Mouse (Mus musculus) forebrain, embryonic 14.5 days (tissue): ENCODE measurements around the gene Acap1. TPM values are rescaled to one million over a fixed set of nuclear protein-coding genes. Genes with fewer than 3 reads are reported as not detected.
A peak's percentile ranks its signal among the peaks of the same experiment; 100 is the strongest.

Experiments
- ATAC-seq: fragments of 200-750 bp; cut with Nextera tagmentation; 2 replicates; pipeline ENCODE4 v1.8.0; 2017; ENCODE audit warnings: mild to moderate bottlenecking, moderate library complexity
- DNase-seq: peaks from one replicate; pipeline ENCODE4 v3.0.0-alpha.2; 2015; ENCODE audit warnings: low spot score
- H3K27ac ChIP-seq: fragments of 300-500 bp; sonication (generic); 2 replicates; pipeline ENCODE4 v1.5.1; 2014; ENCODE audit warnings: low read depth, mild to moderate bottlenecking, control low read depth, low read length, moderate library complexity
- H3K27me3 ChIP-seq: fragments of 300-500 bp; sonication (generic); replicated peaks from 2 replicates; pipeline ENCODE4 v1.6.1; 2014; ENCODE audit warnings: low read length, control low read depth, mixed read lengths; ENCODE audit not compliant: control insufficient read depth, insufficient read depth
- H3K36me3 ChIP-seq: fragments of 300-500 bp; sonication (generic); 2 replicates; pipeline ENCODE4 v1.6.1; 2014; ENCODE audit warnings: low read length, control low read depth; ENCODE audit not compliant: control insufficient read depth, insufficient read depth
- H3K4me1 ChIP-seq: fragments of 300-500 bp; sonication (generic); 2 replicates; pipeline ENCODE4 v1.6.1; 2014; ENCODE audit warnings: antibody characterized with exemption, low read length, control low read depth; ENCODE audit not compliant: control insufficient read depth, insufficient read depth
- H3K4me2 ChIP-seq: fragments of 300-500 bp; sonication (generic); 2 replicates; pipeline ENCODE4 v1.6.1; 2014; ENCODE audit warnings: mild to moderate bottlenecking, control low read depth, low read length
- H3K4me3 ChIP-seq: fragments of 300-500 bp; sonication (generic); 2 replicates; pipeline ENCODE4 v1.5.1; 2014; ENCODE audit warnings: low read depth, low read length, control low read depth
- H3K9ac ChIP-seq: fragments of 300-500 bp; sonication (generic); 2 replicates; pipeline ENCODE4 v1.6.1; 2014; ENCODE audit warnings: mild to moderate bottlenecking, low read length, control low read depth, moderate library complexity
- H3K9me3 ChIP-seq: fragments of 300-500 bp; sonication (generic); replicated peaks from 2 replicates; pipeline ENCODE4 v1.6.1; 2016; ENCODE audit warnings: low read length, control low read depth, mixed read lengths; ENCODE audit not compliant: control insufficient read depth
- WGBS: fragments of 180-500 bp; shearing (Covaris S2); extraction: QIAGEN DNeasy Blood & Tissue Kit; methylation state at CpG from one replicate; pipeline ENCODE4 v1.1.7; 2014; 5-methylcytosine and 5-hydroxymethylcytosine counted together
- polyA plus RNA-seq: library from polyadenylated mRNA; unstranded; fragments of >200 nt; fragmentation: Nextera tagmentation; extraction: Ambion mirVana; gene quantifications from 2 replicates; pipeline ENCODE4 v1.2.1, GENCODE M21; 2014

The Acap1 gene
- polyA plus RNA-seq, 1 experiment from 2014 or later, result 0.10 TPM

DNA sequence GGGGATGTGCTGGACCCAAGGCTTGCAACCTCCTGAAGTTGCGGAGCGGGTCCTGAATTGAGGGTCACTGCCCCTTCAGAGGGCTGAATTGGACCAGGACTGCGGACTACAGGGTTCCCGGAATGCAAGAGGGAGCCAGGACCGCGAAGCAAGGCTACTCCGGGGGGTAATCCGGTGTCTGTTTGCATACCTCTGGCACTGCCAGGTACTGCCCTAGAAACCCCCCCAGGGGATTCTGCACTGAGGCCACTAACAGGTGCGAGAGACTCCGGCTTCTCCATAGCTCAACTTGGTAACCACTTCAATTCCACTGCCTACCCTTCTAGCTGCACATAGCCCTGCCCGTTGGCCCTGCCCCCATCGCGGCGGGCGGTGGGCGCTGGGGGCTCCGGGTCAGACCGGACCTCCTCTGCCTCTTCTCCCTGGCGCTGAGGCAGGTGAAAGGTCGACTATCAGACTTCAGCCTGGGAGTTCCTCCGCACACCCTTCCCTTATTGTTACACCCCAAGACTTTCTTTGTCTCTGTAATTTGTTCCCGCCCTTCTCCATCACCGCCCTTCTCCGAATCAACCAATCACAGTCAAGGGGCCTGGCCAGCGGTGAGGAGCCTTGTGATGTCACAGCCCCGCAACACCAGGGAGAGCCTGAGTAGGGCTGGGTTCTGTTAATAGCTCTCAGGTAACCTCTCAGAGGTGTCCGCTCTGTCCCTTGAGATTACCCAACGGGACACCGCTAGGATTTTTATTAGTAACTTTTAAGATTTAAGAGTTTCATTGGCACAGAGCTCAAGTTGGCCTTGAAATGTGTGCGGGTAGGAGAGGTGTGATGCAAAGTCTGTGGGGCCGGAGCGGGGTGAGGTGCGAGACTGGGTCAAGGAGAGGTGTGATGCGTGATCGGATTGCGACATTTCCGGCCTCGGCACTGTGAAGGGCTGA, 5.4 kb upstream of the Acap1 start, which contains the start of the genes 2810408A11Rik and Neurl4:
Gene 2810408A11Rik (minus strand): TSS at position 517 of the 935 bp plus-strand sequence.
Gene Neurl4 (plus strand): TSS at position 602 of the 935 bp plus-strand sequence.
- ATAC-seq (peak; percentile 95), DNase-seq (peak; percentile 98)
- H3K9me3 ChIP-seq, result no peaks in the 10 kb centered on the region
- H3K4me2 ChIP-seq, result peak within 1 kb of the TSS; percentile 87
- H3K4me1 ChIP-seq, result peaks cover 18% of the 10 kb centered on the region
- under 1% methylated on average over 38 of the region's 38 CpGs for WGBS
- H3K9ac ChIP-seq, result peak within 1 kb of the TSS; percentile 91
- H3K27ac ChIP-seq, result peak within 1 kb of the TSS; percentile 92
- no peaks in the 10 kb centered on the region for H3K27me3 ChIP-seq
- peak within 1 kb of the TSS; percentile 87 for H3K4me3 ChIP-seq
- peaks cover 23% of the 10 kb centered on the region for H3K36me3 ChIP-seq

DNA sequence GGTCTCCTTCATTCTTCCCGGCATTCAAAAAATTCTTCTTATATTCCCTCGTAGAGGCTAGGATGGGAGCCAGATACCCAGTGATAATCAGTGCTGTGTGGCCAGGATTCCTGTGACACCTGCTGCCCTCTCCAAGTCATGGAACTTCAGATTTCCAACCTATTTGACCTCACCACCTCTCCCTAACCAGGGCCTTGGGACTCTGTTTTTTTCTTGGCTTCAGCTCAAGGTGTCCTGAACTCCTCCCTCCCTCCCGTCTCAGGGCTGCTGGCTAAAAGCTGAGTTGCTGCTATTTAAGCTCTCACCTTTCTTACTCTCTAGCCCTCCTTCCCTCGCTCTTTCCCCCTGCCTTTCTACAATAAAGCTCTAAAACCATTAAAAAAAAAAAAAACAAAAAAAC, 4.5 kb upstream of the Acap1 start:
- H3K9me3 ChIP-seq, result no peaks in the 10 kb centered on the region
- H3K27me3 ChIP-seq, result no peaks in the 10 kb centered on the region
- 20% methylated on average over 4 of the region's 4 CpGs for WGBS
- H3K27ac ChIP-seq, result no peak overlapping the region
- peak overlapping the region; percentile 87 for H3K4me2 ChIP-seq
- H3K4me1 ChIP-seq, result peaks cover 18% of the 10 kb centered on the region
- H3K9ac ChIP-seq, result peak overlapping the region; percentile 91
- H3K4me3 ChIP-seq, result peak overlapping the region; percentile 87
- peaks cover 14% of the 10 kb centered on the region for H3K36me3 ChIP-seq
- ATAC-seq, result no peak
- DNase-seq, result peak; percentile 34

DNA sequence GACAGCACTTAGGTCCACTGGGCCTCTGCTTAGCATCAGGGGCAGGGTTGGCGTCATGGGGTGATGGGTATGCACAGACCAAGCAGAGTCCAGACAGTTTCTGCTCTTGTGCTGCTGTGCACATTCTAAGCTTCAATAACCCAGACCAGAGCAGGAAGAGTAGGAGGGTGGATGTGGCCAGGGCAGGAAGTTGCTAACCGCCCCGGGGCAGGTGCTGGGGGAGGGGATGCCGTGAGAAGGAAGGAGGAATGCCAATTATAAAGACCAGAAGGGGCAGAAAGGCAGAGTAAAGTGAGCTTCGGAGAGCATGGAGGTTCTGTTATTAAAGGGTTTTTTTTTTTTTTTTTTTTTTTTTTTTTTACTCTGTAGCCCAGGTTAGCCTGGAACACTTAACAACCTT, 668 bp downstream of the Acap1 start:
- 90% methylated on average over 5 of the region's 5 CpGs for WGBS
- ATAC-seq (no peak), DNase-seq (no peak)
- H3K4me2 ChIP-seq, result no peak overlapping the region
- H3K27ac ChIP-seq, result no peak overlapping the region
- H3K4me1 ChIP-seq, result peaks cover 7% of the 10 kb centered on the region; the same call in 1 of the 2 replicates
- no peak overlapping the region for H3K4me3 ChIP-seq
- no peaks in the 10 kb centered on the region for H3K9me3 ChIP-seq
- no peak overlapping the region for H3K9ac ChIP-seq
- H3K27me3 ChIP-seq, result no peaks in the 10 kb centered on the region
- H3K36me3 ChIP-seq, result no peaks in the 10 kb centered on the region

DNA sequence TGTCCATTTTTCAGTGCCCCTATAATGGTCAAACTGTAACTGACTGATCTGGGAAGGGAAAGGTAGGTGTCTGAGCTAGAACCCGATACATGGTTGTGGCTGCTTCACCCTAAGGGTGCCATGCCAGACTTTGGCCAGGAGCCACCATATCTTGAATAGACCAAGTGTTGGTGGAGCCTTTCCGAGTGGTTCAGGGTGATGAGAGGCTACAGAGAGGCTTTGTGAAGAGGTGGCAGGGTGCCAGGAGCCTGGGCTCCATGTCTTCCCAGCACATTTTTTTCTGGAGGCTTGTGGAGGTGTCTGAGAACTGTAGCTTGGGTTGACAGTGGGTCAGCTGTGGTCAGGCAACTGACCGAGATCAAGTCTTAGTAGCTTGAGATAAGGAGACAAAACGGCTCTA, 3.9 kb downstream of the Acap1 start:
- no peak overlapping the region for H3K4me3 ChIP-seq

DNA sequence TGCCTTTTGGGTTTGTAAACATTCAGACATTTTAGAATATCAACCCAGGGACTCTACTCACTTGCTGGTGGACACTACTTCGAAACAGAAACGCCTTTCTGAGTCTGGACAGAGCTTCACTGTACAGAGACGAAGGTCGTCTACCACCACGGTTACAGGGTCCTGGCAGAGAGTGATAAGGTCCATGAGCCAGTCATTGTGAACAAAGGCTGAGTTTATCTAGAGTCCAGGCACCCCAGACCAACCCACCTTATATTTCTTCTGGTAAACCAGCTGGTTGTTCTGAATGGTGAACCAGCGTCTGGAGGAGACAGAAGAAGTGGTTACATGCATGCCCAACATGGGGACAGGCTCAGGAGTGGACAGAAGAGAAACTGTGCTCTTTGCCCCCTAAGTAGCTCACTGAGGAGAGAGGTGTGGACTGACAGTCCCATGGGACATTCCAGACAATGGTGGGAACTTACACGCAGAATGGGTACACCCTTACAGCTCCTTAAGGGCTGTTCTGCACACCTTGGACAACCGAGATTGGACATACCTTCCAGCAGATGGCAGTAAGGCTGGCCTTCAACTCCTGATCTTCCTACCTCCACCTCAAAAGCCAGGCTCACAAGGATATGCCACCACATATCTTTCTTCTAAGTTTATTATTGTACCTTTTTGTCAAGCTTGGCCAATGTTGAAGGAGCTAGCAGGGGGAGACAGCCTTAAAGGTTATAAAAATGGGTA, 8.3 kb downstream of the Acap1 start:
- no peaks in the 10 kb centered on the region for H3K27me3 ChIP-seq
- DNase-seq, result no peak
- no peak overlapping the region for H3K4me2 ChIP-seq
- no peaks in the 10 kb centered on the region for H3K9me3 ChIP-seq
- no peak overlapping the region for H3K9ac ChIP-seq
- H3K27ac ChIP-seq, result no peak overlapping the region
- H3K36me3 ChIP-seq, result no peaks in the 10 kb centered on the region
- ATAC-seq, result no peak
- H3K4me3 ChIP-seq, result no peak overlapping the region
- WGBS, result 73% methylated on average over 8 of the region's 8 CpGs
- H3K4me1 ChIP-seq, result no peaks in the 10 kb centered on the region

More for the DNA sequence above, 3.9 kb downstream of the Acap1 start:
- ATAC-seq, result no peak
- no peaks in the 10 kb centered on the region for H3K9me3 ChIP-seq
- no peak overlapping the region for H3K9ac ChIP-seq
- 68% methylated on average over 4 of the region's 4 CpGs for WGBS
- no peaks in the 10 kb centered on the region for H3K27me3 ChIP-seq
- H3K36me3 ChIP-seq, result no peaks in the 10 kb centered on the region
- no peak overlapping the region for H3K27ac ChIP-seq
- peak; percentile 24 for DNase-seq
- no peak overlapping the region for H3K4me2 ChIP-seq
- no peaks in the 10 kb centered on the region for H3K4me1 ChIP-seq

DNA sequence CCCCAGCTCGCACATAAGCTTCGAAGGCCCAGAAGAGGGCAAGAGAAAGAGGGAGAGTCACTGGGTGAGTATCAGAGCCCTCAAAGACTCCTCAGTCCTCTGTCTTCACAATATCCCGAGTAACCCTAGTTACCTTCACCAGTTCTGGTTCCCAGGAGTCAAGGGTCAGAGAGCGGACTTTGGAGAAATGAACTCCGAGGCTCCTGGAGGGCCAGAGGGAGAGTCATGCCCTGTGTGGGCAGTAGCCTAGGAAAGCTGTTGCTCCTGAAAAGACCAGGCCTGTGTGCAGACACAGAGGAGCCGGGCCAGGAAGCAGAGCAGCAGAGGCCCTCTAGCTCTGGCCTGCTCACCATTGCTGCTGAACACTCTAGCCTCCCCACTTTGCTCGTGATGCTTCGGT, 10.7 kb downstream of the Acap1 start:
- Histone ChIP-seq H3K4me3 (no peak overlapping the region), H3K27me3 (0 out of 2 replicates have a peak, but pooled peaks cover 7% of the 10 kb centered on the region), H3K27ac (no peak overlapping the region), H3K4me1 (peaks cover 4% of the 10 kb centered on the region), H3K9ac (no peak overlapping the region), H3K4me2 (no peak overlapping the region), H3K36me3 (no peaks in the 10 kb centered on the region), H3K9me3 (no peaks in the 10 kb centered on the region)
- DNase-seq (no peak), ATAC-seq (no peak)
- 88% methylated on average over 8 of the region's 8 CpGs for WGBS

DNA sequence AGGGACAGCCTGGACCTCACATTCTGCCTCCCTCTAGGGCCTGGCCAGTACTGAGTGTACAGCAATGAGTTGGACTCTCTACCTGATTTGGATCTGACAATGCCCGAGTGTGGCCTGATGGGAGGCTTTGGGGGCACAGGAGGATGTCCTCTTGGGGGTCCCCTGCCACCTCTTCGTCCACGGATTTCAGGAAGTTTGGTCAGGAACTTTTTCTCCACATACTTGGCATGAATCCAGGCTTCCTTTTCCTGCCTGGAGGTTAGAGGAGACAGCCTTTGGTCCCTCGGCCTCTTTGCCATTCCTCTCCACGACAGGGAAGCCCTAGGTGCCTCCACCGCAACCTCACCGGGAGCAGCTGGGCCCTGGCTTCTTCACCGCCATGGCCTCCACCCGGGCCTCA, 11.1 kb downstream of the Acap1 start:
- Histone ChIP-seq H3K4me1 (peaks cover 4% of the 10 kb centered on the region), H3K27ac (no peak overlapping the region), H3K9me3 (no peaks in the 10 kb centered on the region), H3K9ac (no peak overlapping the region), H3K4me2 (no peak overlapping the region), H3K27me3 (0 out of 2 replicates have a peak, but pooled peaks cover 7% of the 10 kb centered on the region), H3K36me3 (no peaks in the 10 kb centered on the region), H3K4me3 (no peak overlapping the region)
- no peak for DNase-seq
- ATAC-seq, result no peak
- 87% methylated on average over 9 of the region's 9 CpGs for WGBS

DNA sequence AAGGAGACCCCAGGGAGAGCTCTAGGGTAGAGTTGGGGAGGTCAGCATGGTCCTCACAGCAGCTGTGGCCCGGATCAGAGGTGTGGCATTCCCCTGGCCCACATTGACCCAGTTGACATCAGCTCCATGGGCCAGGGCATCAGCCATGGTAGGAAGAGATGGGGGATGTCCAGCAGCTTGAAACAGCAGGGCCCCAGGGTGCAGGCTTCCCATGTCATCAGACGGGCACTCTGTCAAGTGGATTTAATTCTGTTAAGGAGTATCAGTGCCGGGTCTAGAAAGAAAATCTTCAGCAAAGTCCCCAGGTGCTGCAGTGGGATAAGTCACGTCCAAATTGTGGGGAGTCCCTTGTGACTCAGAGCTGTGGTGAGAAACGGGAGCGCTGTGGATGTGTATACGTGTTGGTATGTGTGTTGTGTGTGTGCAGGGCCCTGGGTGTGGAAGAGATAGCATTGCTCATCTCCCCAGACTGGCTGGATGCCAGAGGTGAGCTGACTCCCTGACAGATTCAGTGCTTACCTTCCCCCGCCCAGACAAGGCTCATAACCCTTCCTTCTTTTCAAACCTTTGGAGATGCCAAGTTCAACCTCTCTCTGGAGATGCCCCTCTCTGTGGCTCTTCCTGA, 11.7 kb downstream of the Acap1 start:
- no peak overlapping the region for H3K4me2 ChIP-seq
- H3K4me1 ChIP-seq, result peaks cover 4% of the 10 kb centered on the region
- no peak for DNase-seq
- no peak overlapping the region for H3K27ac ChIP-seq
- H3K4me3 ChIP-seq, result no peak overlapping the region
- whole genome bisulfite sequencing, result 85% methylated on average over 8 of the region's 8 CpGs
- no peaks in the 10 kb centered on the region for H3K9me3 ChIP-seq
- no peaks in the 10 kb centered on the region for H3K36me3 ChIP-seq
- 0 out of 2 replicates have a peak, but pooled peaks cover 7% of the 10 kb centered on the region for H3K27me3 ChIP-seq
- no peak overlapping the region for H3K9ac ChIP-seq
- no peak for ATAC-seq
